Mouse (Mus musculus) heart, adult 8-10 months (tissue): ENCODE results near the gene Spem2. TPM values are rescaled to one million over a fixed set of nuclear protein-coding genes. Genes with fewer than 3 reads are reported as not detected.
"Not testable (repeated sequence)": the region's sequence is repeated elsewhere in the genome, so short reads cannot be mapped to it uniquely, and the experiment has no call there.

Source experiments
- DNase-seq: peaks from one replicate; pipeline ENCODE4 v3.0.0; 2022; ENCODE audit warnings: low spot score
- total RNA-seq, 4 experiments: library from RNA; stranded (reverse); gene quantifications; 2 replicates each; pipeline ENCODE4 v1.2.4; 2022

The Spem2 gene
- total RNA-seq: not detected

- DNase-seq: no peak
These were observed at the start of gene Spem2 for GRCm38 (mm10) chr11:69818365-69818764. TSS of gene Spem2 (minus strand) at chr11:69818465.

DNA sequence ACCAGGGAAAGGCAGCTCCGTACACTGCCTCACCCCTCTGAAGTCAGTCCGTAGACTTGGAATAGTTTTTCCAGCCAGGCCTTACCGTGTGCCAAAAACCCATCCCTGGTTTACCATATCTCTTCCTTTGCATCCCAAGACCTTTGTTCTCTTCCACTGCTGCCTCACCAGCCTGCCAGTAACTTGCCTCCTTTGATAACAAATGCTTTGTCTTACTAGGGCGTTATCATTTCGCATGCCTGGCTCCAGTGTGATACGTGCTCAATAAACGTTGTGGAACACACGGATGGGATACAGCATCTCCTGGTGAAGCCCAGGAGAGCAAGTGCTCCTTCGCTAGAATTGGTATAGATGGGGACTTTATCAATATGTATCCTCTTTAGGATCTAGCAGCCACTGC is 49.1 kb upstream of the Spem2 start:
- no peak for DNase-seq

GRCm38 (mm10) chr11:69865561-69865960 is 47.3 kb upstream of the Spem2 start:
- no peak for DNase-seq

DNA sequence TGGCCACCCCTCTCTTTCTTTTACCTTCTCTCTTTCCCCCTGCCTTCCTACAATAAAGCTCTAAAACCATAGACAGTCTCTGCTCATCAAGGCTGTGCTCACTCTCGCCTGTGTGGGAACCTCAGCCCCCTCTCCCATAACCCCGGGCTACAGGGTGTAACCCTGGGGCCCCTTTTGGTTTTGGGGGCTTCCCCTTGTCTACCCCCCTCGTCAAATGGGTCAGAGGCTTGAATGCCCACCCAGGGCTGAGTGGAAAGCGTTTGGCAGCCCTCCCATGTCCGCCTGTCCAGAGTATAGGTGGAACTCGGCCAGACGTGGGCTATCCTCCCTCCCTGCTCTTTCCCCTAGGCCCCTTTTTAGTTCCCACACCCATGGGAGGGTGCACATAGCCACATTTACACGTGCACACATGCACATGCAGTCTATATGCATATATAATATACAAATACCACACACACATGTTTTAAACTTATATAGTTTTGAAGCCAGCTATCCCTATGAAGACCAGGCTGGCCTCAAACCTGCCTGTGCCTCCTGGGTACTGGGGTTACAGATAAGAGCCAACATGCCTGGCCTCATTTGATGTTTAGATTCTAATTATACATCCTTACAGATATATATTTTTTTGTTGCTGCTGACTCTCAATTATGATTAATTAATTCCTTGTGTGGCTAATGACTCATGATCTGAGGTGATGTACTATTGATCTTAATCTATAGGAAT is 46.0 kb upstream of the Spem2 start:
- no peak for DNase-seq

GRCm38 (mm10) chr11:69863729-69864128 is 45.5 kb upstream of the Spem2 start:
- DNase-seq: not testable (repeated sequence)

- no peak for DNase-seq
These were observed 40.1 kb upstream of the Spem2 start, which contains the start of gene Tnk1 for GRCm38 (mm10) chr11:69858113-69858998. TSS of gene Tnk1 (minus strand) at chr11:69858730.

DNA sequence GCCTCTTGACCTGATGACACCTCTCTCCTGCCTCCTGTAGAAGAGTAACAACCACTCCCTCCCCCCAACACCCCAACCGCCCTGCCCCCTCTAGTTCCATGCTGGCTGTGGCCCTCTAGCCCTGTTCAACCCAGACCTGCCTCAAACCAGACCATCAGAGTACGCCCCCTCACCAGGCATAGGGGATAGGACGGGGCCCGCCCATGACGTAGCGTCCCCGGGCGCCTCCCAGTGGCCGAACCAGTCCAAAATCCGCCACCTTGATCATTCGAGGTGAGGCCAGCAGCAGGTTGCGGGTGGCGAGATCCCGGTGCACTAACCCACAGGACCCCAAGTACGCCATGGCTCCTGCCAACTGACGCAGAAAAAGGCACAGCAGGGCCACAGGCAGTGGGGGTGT is 37.1 kb upstream of the Spem2 start:
- DNase-seq: no peak

DNA sequence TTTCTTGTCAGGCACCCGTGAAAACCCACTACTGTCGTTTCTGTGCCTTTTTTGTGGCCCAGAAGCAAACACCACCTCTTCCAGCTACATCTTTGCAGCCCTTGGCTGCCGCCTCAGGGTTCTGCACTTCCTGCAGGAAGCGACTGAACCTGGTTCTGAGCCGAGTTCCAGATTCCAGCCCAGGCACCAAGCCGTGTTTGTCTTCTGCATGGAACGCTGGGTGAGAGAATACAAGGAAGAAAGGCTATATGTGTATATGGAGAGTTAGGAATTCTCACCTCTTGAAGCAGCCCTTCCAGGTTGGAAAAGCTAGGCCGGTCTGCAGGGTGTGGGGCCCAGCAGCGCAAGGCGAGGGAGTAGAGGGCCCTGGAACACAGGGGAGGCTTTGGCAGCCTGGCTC is 36.4 kb upstream of the Spem2 start:
- no peak for DNase-seq

DNA sequence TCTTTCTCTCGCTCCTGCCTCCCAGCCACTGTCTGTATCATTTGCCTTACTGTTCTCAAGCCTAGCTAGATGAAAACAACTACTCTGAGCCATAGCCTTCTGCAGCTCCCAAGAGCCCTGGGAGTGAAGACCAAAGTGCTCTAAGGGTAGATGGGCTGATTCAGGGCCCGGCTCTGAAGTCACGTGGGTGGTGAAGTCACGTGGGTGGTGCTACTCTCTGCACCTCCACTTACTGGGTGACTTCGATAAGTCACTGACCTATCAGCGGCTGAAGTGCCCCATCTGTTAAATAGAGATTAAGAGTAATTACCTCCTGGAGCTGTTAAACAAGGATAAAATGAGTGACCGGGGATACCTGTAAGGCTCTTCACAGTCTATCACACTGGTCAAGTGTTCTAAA is 35.7 kb upstream of the Spem2 start:
- DNase-seq: no peak

DNA sequence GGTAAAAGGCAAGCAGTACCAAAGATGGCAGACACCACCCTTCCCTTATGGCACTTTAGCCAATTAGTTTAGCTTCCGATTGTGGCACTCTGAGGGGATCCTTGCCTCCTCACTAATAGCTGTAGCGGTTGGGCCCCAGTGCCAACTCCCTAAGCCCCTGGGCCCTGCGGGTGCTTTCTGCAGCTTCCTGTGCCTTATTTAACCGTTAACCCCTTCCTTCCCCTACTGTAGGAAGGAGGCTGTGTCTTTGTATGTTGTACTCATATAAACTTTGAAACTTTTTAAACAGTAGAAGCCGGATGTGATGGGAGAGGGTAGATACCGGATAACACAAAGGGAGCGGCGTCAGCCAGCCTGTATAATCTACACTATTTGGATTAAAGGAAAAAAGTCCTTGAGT is 32.5 kb upstream of the Spem2 start:
- no peak for DNase-seq

- DNase-seq: no peak
These were observed 31.6 kb upstream of the Spem2 start for GRCm38 (mm10) chr11:69849884-69850283.

GRCm38 (mm10) chr11:69849128-69849527 is 30.9 kb upstream of the Spem2 start:
- DNase-seq: peak; percentile 50

- DNase-seq: no peak
These were observed 29.8 kb upstream of the Spem2 start for GRCm38 (mm10) chr11:69848021-69848420.

- DNase-seq: peak; percentile 32
These were observed 28.7 kb upstream of the Spem2 start for GRCm38 (mm10) chr11:69846738-69847688.

- DNase-seq: peak; percentile 91
These were observed 28.0 kb upstream of the Spem2 start, which contains the start of gene Plscr3 for GRCm38 (mm10) chr11:69846198-69846680. TSS of gene Plscr3 (plus strand) at chr11:69846376.

- no peak for DNase-seq
These were observed 20.4 kb upstream of the Spem2 start for GRCm38 (mm10) chr11:69838714-69839104.

DNA sequence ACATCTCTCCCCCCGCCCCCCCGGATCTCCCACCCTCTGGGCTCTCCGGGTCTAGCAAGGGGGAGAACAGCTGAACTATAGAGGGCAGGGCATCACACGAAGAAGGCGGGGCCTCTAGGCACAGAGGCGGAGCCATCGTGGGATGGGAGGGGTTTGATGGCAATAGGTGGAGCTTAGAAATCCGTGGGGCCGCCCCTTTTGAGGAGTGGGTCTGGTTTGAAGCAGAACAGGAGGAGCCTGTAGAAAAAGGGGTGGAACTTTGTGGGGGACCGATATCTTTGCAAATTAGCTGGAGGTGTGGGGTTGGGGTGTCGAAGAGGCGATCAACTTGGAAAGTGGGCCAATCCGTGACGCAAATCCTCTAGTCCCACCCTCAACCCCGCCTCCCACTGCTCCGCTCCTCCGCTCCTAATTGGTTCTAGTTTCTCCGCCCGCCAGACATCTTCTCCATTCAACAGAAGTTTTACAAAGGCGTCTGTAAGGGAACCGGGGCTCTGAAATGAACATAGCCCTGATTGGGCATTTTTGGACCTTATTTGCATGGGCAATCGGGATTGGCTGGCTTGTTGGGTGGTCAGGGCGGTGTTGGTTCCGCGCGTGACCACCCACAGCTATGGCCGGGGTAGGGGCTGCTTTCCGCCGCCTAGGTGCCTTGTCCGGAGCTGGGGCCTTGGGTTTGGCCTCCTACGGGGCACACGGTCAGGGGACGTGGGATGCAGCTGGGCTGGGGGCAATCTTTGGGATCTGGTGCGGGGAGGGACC is 19.9 kb upstream of the Spem2 start, which contains the start of gene Tmem256:
Gene Tmem256 (plus strand): TSS at position 563 of the 762 bp plus-strand sequence.
- DNase-seq: peak; percentile 98

DNA sequence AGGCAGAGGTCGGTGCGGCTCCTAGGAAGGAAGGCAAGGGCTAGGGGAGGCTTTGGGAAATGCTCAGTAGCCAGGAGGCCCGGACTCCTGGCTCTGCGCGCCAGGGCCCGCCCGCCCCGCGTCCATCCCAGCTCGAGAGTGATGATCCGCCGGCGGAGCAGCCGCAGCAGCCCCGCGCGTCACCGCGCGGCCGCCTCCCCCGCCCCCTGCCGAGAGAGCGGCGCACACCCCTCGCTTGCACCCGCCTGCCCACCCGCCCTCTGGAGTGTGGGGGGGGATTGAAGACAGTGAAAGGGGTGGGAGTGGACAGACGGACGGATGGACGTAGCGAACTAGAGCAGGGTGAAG is 19.3 kb upstream of the Spem2 start, which contains the start of gene Nlgn2:
Gene Nlgn2 (minus strand): TSS at position 181 of the 348 bp plus-strand sequence.
- no peak for DNase-seq

DNA sequence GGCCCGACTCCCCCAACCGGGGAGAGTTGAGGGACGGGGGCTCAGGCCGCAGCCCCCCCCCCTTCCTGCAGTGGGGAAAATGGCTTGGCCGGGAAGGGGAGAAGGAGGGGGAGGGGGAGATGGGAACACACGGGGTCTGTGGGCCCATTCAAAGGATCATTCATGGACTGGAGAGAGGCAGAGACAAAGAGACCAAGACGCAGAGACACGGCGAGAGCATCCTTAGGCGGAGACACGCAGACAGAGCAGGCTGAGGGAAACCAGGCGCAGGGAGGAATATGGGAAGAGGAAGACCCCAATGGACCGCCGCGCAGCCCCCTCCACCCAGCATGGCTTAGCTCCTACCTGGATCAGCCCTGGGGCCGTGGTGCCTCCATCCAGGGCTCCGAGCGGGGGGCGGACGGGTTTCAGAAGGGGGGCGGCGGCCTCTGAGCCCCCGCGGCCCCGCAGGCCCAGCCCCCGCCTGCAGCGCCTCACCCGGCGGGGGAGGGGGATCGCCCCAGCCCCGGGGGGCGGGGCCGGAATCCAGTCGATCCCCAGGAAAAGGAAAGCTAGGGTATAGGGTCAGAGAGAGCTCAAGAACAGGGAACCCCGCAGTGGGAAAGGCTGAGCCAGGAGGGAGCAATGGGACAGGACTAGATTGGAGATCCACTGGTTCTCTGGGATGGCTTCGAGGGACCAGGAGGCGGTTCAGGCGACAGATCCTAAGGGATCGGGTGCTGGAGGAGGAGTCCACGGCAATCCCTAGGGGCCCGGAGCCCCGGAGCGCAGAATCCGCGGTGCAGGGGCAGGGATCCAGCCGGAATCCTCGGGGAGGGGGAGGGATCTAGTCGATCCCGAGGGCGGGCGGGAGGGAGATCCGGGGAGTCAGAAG is 18.7 kb upstream of the Spem2 start:
- peak; percentile 44 for DNase-seq

- DNase-seq: no peak
These were observed 17.7 kb upstream of the Spem2 start for GRCm38 (mm10) chr11:69835966-69836335.
